Mouse (Mus musculus) bone marrow, adult 2 months (tissue): ENCODE data around the gene Nhsl1.

ENCODE experiments used
- CTCF ChIP-seq: fragments of 200-500 bp; IDR thresholded peaks from 2 replicates; pipeline ENCODE4 v1.5.1; 2011; ENCODE audit warnings: low read length, control low read depth; ENCODE audit not compliant: control insufficient read depth, insufficient read depth
- POLR2A ChIP-seq: fragments of 200-500 bp; IDR thresholded peaks from 2 replicates; pipeline ENCODE4 v1.6.1; 2011; ENCODE audit warnings: low read depth, mild to moderate bottlenecking, control low read depth, low read length, borderline replicate concordance; ENCODE audit not compliant: control insufficient read depth

DNA sequence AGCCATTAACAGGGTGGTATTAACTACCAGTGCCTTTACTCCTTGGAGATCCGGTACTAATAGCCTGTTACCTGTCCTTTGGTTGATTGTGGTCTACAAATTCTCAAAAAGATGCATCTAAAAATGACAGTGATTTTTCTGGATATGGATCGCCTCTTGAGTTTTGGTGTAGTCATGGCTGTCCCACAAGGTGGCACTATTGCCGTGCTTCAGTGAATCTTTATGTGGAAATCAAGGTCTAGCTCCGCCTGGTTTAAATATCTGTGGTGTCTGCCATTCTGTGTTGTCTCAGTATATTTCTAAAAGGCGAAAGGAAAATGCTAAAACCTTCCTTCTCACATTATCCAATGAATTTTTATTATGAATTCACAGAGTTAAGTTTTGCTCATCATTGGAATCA, 72.8 kb downstream of the Nhsl1 start:
- TF ChIP-seq CTCF (no peak), POLR2A (no peak)
